Mouse (Mus musculus) skeletal muscle tissue, adult 2 months (tissue): ENCODE results near the gene Gm10198.

Source experiments
- DNase-seq: peaks from one replicate; pipeline ENCODE4 v3.0.0-alpha.2; 2012; ENCODE audit warnings: low read depth, low spot score

Gene Gm10198

GRCm38 (mm10) chr13:111592485-111592884, at the start of gene Gm10198:
Gene Gm10198, plus strand, starts transcription at chr13:111592785.
- no peak for DNase-seq

- no peak for DNase-seq
Measured at GRCm38 (mm10) chr13:111545286-111545685, 47.3 kb upstream of the Gm10198 start.

- no peak for DNase-seq
Measured at GRCm38 (mm10) chr13:111552769-111553168, 39.8 kb upstream of the Gm10198 start.

DNA sequence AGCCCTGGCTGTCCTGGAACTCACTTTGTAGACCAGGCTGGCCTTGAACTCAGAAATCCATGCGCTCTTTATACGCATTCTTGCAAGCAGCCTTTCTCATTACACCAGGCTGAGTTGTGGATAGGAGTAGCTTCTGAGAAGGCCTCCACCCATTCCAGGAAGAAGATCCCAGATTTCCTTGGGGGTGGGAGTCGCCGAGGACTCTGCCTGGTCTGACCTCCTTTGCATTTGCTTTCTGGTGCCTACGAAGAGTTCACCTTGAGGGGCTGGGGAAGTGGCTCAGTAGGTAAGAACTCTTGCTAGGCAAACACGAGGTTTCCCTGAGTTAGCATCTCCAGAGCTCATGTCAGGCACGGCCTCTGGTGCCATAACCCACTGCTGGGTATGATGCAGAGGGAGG, 39.4 kb upstream of the Gm10198 start:
- no peak for DNase-seq

DNA sequence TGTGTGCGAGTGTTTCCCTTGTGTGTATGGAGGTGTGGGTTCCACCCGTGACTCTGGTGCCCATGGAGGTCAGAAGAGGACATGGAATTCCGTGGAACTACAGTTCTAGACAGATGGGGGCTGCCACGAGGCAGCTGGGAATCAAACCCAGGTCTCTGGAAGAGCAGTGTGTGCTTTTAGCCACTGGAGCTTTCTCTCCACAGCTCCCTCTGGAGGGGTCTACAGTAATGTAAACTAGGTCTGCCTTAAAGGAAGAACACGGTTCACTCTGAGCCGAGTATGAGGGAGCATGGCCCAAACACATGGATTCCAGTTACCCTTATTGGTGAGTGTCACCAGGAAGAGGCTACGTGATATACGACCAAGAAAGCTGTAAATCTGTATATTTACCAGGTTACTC, 38.6 kb upstream of the Gm10198 start:
- DNase-seq, result no peak

GRCm38 (mm10) chr13:111555333-111555732, 37.3 kb upstream of the Gm10198 start:
- DNase-seq, result peak; percentile 7

- no peak for DNase-seq
Measured at GRCm38 (mm10) chr13:111556375-111556774, 36.2 kb upstream of the Gm10198 start.

DNA sequence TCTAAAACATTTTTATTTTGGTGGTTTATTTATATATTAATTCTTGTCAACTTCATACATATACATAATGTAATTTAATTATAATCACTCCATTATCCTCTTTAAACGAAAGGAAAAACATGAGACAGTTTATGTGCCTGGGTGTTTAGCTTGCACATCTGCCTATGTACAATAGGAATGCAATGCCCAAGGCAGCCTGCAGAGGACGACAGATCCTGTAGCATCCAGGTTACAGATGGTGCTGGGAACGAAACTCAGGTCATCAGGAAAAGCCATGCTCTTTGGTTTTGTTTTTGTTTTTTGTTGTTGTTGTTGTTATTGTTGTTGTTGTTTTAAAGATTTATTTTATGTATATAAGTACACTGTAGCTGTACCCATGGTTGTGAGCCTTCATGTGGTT, 32.4 kb upstream of the Gm10198 start:
- DNase-seq, result no peak

- no peak for DNase-seq
Measured at GRCm38 (mm10) chr13:111562595-111562994, 30.0 kb upstream of the Gm10198 start.

GRCm38 (mm10) chr13:111574196-111574595, 18.4 kb upstream of the Gm10198 start:
- no peak for DNase-seq

DNA sequence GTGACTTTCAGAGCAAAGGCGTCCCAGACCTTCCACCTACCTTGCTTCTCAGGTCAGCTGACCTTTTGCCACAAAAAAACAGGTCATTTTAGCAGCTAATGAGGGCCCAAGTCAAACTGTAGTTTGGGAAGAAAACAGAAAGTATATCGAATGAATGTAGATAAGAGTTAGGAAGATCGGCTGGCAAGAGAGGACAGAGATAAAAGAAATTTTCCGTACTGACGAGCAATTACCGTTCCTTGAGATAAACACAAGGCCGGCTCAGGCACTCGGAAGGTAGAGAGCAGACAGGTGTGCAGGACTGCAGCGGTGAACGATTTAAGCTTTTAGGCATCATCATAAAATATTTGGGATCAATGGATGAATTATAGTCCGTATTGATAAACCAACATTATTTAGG, 15.4 kb upstream of the Gm10198 start:
- no peak for DNase-seq

GRCm38 (mm10) chr13:111580054-111580453, 12.5 kb upstream of the Gm10198 start:
- DNase-seq, result no peak

GRCm38 (mm10) chr13:111598111-111598510, 5.5 kb downstream of the Gm10198 start:
- no peak for DNase-seq

GRCm38 (mm10) chr13:111601383-111601782, 8.8 kb downstream of the Gm10198 start:
- DNase-seq, result no peak

- DNase-seq, result no peak
Measured at GRCm38 (mm10) chr13:111604826-111605225, 12.2 kb downstream of the Gm10198 start.

DNA sequence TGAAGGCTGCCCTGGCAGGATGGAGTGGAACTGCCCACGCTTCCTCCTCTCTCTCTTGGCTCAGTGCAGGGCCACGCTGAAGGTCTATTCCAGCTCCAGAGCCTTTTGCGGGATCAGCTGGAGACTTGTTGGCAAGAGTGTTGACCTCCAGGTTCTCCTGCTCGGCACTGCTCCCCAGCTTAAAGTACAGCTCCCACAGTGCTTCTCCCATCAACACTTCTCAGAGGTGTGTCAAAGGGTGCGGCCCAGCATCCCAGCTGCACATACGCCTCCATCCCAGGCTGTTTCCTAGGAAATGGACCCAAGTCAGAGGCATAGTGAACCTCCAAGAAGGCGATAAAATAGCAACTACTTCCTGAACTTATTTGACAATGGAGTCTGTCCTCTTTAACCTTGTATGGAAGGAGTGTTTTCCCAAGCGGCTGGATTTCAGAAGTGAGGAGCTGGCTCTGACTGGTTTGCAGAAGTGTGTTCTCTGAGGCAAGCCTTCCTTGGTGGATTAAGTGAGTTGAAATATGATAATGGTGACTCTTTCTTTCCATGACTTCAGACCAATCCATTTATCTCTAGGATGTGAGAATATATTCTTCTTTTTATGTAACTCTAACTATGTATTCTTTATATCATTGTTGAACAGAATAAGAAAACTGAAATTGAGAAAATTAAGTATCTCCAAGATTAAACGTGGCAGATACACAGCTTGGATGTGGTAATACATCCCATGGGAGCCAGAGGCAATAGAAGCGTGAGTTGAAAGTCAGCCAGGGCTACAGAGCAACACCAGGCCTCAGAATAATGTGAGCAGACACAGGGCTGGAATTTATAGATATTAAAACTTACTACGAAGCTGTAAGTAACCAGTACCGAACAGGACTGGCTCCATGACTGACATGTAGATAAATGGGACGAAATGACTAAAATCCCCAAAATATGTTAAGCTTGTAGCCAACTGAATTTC, 23.9 kb downstream of the Gm10198 start:
- peak; percentile 11 for DNase-seq

GRCm38 (mm10) chr13:111620433-111620832, 27.8 kb downstream of the Gm10198 start:
- no peak for DNase-seq

DNA sequence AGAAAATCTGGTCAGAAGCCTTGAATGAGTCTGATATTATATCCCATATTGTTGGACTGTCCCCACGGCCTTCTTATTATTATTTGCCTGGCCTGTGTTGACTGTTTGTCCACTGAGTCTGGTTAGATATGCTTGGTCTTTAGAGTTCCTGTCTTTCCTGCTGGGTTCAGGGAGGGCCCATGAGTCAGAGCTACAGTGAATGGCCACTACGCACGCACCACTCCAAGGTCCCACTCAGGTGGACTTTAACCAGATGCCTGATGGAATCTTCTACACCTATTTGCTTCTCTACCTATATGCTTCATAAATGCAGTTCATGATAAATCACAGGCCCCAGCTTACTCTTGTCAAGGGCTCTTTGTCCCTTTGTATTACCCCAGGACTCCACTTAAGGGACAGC, 29.8 kb downstream of the Gm10198 start:
- DNase-seq, result no peak

DNA sequence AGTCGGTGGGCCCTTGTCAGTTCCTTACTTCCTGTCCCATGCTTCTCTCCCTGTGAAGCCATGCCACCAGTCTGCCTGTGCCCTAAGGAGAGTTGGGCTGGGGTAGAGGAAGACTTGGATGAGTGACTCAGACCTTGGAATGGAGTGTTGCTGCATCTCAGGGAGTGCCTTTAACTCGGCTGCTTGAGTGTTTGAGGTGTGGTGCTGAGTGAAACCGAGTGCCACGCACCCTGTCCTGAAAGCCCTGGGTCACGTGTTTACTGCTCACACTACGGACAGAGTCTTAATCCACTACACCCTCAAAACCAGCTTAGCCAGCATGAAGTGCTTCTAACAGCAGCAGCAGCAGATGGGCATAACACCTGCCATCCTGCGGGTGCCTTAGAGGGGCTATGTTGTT, 30.5 kb downstream of the Gm10198 start:
- DNase-seq, result no peak

DNA sequence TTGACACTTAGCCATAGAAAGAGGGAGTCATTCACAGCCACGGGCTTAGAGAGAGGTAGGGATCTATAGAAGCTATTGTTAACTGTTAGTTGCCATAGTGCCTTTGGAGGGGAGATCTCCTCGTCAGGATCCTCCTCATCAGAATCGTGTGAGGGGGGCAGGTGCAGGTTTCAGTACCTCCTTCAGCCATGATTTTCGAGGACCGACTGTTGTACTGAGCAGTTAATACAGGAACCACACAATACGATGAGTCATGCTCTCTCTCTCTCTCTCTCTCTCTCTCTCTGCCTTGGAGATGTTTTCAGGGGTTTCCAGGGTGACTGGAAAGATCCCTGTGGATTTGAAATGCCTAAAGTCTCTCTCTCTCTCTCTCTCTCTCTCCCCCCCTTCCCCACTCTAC, 31.5 kb downstream of the Gm10198 start:
- no peak for DNase-seq

- DNase-seq, result no peak
Measured at GRCm38 (mm10) chr13:111634163-111635160, 41.9 kb downstream of the Gm10198 start.

DNA sequence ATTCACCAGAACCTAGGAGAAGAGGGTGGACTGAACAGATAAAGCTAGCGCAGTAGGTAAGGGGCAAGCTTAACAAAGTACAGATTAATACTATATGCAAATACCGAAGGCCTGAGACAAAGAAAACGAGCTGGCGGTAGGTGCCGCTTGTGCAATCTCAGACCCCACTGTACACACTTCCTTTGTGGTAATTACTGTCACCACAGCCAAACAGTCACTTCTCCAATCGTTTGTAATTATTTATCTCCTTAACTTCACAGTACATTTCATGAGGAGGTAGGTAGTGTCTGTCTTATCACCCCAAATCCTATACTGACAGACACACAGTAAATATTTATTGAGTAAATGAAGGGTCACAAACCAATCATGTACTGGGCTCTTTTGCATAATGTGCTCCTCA, 47.7 kb downstream of the Gm10198 start:
- no peak for DNase-seq
